Mouse (Mus musculus): ENCODE results near the gene Cpsf3.
A peak's percentile ranks its signal among the peaks of the same experiment; 100 is the strongest.

Gene Cpsf3

DNA sequence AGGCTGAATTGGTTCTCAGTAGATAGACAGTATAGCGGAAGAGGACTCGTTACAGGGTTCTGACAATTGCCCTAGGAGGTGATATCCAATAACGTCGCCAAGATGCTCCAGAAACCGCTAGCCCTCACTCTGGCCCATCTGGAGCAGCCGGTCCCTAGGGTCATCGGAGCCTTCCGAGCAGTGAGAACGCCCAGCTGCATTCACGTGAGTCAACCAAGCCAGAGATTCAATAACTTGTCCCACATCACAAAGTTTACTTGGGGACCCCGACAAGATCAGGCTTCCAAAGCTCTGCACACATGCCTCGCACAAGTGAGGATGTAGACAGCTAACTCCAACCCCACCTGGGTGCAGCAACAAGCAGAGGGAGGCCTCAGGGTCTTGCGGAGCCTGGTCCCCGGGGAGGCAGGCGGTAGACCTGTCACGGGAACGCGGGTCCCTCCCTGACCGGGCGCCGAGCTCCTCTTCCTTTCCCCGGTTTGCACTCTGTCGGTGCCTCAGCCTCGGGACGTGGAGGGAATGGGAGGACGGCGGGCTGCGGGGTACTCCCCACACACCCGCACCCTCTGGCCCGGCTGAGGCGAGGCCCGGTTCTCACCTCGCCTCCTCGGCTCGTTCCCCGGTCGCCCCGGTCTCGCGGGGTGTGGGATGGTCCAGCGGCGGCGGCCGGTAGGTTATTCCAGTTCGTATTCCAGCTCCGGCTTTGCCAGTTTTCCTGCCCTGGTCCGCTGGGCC, 484 bp downstream of the Cpsf3 start:
- no peak for TF ChIP-seq GATA4 (IDR thresholded peaks at IDR 0.05; ENCODE audit: insufficient replicate concordance, low read length)

DNA sequence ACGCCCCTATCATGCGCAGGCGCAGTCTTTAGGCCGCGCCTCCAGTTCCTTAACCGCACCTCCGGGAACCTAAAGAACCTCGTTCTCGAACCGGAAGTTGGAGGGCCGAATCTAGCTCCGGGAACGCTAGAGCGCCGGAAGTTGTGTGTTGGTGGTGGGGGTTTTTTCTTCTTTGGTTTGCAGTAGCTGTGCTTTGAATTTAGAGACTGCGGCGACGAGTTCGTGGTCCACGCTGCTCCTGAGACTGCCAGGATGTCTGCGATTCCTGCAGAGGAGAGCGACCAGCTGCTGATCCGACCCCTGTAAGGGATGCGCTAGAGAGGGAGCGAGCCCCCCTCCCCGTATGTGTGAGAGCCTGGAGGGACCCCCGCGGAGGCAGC, 1.0 kb downstream of the Cpsf3 start, which contains the start of gene Itgb1bp1:
Itgb1bp1 (minus strand) TSS at position 42 of the 380 bp plus-strand sequence.
- TF ChIP-seq GATA4 (IDR thresholded peaks at IDR 0.05; ENCODE audit: insufficient replicate concordance, low read length), result no peak

DNA sequence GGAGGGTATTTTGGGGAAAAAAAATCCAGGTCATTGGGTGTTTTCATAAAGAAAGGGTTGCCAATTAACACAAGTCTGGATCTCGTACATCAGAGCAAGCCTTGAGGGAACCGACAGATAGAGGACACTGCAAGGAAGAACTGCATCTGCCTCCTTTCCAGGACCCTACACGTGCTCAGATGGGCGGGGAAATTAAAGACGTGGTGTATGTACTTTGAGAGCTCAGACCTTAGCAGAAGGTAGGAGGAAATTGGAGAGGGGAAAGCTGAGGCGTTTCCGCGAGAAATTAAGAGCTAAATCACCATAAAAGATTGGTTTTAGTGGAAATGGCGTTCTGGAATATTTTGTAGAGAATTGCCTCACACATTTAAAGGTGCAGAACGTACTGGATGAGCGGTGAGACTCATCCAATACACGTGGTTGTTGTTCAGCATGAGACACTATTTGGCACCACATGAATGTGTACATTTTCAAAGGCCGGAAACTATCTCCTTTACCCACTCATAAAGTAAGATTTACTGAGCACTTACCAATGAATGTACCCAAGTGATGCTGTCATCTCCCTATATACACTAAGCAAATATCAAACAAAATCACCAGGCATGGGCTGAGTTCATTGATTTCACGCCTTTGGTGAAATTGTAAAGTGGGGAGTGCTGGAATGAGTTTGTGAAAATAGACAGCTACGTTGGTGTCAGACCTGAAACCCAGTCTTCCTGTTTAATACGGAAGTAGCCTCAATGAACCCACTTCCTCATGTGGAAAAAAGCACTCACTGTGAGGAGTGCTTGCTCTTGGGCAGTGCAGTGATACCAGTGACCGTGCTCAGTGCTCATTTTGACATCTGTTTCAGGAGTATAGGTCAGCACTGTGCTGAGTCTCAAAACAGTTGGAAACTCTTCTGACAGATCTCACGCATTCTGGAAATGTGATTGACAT, 1.8 kb downstream of the Cpsf3 start:
- TF ChIP-seq GATA4 (IDR thresholded peaks at IDR 0.05; ENCODE audit: insufficient replicate concordance, low read length), result no peak

DNA sequence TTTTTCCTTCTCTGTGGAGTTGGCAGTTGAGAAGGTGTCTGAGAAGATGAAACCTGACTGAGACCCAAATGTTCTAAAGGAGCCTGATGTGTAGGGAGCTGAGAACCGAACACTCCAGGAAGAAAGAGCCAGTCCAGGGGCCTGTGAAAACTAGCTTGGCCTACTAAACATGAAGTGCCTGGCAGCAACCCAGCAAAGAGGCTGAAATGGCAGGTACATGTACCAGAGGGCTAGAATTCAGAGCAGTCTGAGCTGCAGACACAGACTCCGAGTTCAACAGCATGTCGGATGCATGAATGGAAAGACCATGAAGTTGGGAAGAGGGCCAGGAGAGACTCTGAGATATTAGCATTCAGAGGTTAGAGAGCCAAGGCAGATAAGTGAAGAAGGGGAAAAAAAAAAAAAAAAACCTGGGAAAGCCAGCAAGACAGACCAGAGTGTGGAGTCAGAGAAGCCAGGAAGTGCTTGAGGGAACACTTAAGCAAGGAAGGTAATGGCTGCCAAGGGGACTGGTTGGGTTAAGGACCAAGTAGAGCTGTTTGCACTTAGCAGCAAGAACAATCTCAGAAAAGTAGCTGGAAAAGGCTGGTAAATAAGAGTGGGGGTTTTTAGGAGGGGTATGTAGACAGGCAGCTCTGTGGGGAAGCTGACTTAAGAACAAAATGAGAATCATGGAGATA, 3.7 kb downstream of the Cpsf3 start:
- no peak for TF ChIP-seq GATA4 (IDR thresholded peaks at IDR 0.05; ENCODE audit: insufficient replicate concordance, low read length)

DNA sequence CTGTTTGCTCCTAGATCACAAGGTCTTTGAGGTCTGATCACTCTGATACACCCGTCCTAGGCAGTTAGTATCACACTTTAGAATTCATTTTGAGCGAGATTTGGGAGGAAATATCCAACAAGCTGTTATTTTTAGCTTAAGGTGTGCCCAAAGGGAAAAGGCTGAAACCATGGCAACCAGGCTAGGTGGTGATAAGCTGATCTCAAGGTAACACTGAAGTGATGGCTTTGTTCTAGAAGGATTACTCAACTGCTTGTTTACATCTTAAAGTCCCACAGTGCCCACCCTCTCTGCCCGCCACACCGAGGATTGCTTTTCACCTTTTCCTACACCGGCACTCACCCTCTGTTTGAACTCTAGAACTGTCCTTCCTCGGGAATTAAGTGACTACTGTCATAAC, 4.5 kb downstream of the Cpsf3 start:
- no peak for TF ChIP-seq GATA4 (IDR thresholded peaks at IDR 0.05; ENCODE audit: insufficient replicate concordance, low read length)

DNA sequence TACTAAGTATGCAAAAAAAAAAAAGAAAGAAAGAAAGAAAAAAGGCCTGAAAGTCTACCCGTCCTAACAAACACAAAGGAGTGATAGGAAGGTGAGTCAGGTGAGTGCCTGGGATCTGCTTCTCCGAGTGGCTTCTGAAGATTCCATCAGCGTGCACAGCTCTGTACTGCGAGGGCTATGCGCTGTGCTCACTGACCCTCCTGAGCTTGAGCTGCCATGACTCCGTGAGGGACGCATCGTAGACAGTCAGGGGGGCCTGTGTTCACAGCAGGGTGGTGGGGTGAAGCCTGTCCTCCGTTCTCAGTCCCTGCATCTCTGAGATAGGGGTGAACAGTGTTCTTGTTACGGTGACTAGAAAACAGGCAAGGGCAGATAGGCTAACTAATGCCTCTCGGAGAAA, 13.7 kb downstream of the Cpsf3 start:
- TF ChIP-seq GATA4 (IDR thresholded peaks at IDR 0.05; ENCODE audit: insufficient replicate concordance, low read length), result no peak

DNA sequence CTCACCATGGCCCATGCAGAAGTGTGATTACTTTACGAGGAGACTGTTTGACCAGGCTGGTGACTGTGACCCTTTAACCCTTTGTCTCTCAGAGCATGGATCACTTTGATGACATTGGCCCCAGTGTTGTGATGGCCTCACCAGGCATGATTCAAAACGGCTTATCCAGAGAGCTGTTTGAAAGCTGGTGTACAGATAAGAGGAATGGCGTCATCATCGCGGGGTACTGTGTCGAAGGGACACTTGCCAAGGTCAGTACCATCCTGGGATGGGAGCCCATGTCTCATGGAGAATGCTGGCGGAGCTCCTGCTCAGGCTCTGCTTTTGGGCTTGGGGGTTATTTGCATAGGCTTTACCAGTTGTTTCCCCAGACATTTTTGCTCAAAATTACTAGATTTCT, 16.1 kb downstream of the Cpsf3 start:
- peak; percentile 90; the same call in 1 of the 2 replicates for TF ChIP-seq GATA4 (IDR thresholded peaks at IDR 0.05; ENCODE audit: insufficient replicate concordance, low read length)

DNA sequence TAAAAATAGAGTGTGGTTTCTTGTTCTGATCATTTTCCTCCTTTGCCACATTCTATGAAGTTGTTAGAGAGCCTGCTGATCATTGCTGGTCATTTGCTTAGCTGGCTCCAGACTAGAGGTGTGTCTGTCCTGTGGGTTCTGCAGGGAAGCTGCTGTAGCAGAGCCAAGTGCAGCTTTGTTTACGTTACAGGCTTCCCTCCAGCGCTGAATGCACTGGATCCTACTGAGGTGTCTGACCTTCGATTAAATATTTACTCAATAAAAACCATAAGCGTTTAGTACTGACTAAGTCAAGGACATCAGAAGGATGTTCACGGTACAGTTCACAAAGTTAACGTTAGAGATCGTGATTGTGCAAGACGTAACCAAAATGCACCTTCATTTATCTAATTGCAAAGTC, 16.7 kb downstream of the Cpsf3 start:
- no peak for TF ChIP-seq GATA4 (IDR thresholded peaks at IDR 0.05; ENCODE audit: insufficient replicate concordance, low read length)

DNA sequence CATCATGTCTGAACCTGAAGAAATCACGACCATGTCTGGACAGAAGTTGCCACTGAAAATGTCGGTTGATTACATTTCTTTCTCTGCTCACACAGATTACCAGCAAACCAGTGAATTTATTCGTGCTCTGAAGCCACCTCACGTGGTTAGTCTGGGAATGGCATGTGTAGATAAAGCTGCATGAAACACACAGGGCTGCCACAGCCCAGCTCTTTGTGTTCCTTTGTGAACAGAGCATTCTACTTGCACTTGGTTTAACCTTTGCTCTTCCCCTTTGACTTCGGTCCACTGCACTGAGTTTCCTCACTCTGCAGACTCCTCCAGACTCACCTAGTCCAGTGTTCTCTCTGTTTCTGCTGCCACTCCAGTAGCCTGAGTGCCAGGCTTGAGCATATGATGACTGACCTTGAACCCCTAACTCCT, 17.2 kb downstream of the Cpsf3 start:
- no peak for TF ChIP-seq GATA4 (IDR thresholded peaks at IDR 0.05; ENCODE audit: insufficient replicate concordance, low read length)

DNA sequence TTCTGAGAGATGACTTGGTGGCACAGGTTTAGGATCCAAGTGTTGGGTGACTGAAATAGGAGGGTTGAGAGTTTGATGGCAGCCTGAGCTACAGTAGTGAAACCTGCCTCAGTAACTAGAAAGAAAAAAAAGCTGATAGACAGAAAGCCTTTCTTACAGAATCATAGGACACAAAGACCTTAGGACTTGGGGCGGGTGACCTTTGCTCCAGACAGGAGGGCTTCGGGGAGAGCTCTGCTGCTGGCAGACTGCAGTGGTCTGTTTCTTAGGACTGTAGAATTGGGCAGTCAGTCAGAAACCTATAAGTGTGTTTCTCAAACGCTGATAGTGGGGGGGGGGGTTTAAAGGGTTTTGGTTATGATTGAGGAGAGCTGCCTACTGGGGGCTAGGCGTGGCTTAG, 20.6 kb downstream of the Cpsf3 start:
- no peak for TF ChIP-seq GATA4 (IDR thresholded peaks at IDR 0.05; ENCODE audit: insufficient replicate concordance, low read length)

DNA sequence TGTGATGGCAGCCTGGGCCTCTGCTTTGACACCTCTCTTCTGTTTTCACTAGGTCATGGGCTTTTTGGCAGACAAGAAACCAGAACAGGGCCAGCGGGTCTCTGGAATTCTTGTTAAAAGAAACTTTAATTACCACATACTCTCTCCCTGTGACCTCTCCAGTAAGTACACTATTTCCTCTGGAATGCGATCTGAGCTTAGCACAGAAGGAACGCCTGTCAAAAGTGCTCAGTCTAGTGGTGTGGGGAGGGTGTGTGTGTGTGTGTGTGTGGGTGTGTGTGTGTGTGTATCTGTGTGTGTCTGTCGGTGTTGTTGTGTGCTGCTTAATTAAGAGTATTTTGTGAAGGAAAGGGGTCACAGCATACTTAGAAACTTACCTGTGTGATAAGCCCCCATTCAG, 21.5 kb downstream of the Cpsf3 start:
- no peak for TF ChIP-seq GATA4 (IDR thresholded peaks at IDR 0.05; ENCODE audit: insufficient replicate concordance, low read length)

DNA sequence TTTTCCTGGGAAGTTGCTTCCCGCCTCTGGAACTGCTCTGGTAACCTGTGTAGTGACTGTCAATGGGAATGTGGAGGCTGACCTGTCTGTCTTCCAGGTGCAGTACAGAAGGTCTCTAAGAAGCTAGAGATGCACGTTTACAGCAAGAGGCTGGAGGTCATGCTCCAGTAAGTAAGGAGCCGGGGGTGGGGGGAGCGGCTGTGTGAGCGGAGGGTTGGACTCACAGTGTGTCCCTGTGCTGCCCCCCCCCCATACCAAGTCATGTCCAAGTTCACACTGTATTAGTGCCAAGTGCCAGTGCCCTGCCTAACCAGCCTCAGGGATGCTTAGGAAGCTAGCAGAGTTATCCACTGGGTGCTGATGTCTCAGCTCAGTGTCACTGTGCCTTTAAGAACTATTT, 27.0 kb downstream of the Cpsf3 start:
- TF ChIP-seq GATA4 (IDR thresholded peaks at IDR 0.05; ENCODE audit: insufficient replicate concordance, low read length), result no peak

DNA sequence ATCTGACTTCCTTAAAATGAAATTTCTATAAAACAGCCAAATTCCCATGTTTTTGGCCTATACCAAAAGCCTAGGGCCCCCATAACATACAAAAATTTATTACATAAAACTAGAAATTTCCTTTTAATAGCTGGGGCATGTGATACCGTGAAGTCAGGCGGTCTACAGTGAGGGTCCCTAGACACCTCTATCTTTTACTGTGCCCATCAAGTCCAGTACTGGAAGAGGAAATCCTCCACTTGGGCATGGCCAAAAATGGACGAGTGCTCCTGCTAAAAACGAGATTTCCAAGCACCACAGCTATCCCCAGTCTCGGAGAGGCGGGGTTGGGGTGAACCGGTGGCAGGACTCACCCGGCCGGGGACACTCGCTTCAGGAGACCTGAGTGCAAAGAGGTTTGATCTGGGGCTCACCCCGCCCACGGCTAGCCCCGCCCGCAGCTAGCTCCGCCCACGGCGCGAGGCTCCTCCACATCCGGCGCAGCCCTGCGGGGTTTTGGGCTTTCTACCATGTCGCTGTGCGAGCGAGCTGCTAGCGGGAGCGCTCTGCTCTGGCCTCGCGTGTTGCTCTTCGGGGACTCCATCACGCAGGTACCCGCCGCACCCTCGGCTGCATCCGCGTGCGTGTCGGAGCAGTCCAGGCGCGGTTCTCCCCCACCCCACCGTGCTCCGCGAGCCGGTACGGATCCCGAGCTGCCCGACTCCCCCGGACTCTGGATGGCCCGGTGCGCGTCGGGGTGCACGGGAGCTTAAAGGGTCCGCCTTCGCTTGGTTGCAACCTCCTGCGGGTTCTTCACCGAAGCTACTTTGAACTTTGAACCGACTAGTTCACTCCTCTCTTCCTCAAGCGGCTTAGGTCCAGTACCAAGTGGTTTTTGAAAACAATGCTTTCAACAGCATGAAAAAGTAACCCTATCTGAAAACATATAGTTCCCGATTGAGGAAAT, 31.0 kb downstream of the Cpsf3 start, which contains the start of gene Iah1:
Iah1 (plus strand) TSS at position 467 of the 946 bp plus-strand sequence.
- no peak for TF ChIP-seq GATA4 (IDR thresholded peaks at IDR 0.05; ENCODE audit: insufficient replicate concordance, low read length)

DNA sequence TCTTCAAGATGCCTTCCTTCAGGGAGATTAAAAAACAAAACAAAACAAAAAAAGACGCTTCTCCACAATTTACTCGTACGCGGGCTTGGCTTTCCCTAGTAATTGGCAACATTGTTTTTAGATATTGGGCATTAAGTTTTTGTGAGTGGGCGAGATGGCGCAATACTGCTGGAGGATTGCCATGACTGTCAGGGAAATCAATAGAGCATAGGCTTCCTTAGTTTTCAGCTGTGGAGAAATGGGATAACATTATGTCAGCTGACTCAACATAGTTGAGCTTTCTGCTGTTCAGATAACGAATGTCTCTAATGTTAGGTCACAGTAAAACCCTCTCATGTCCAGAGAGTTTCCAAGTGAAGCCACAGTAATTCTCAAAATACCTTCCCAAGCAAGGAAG, 31.7 kb downstream of the Cpsf3 start:
- TF ChIP-seq GATA4 (IDR thresholded peaks at IDR 0.05; ENCODE audit: insufficient replicate concordance, low read length), result no peak
